Mouse (Mus musculus) heart, adult 2 months (tissue): ENCODE results near the gene Gsn.

Source experiments
- CTCF ChIP-seq: fragments of 200-600 bp; IDR thresholded peaks from 2 replicates; pipeline ENCODE4 v1.8.1; 2022; ENCODE audit warnings: antibody characterized with exemption, mild to moderate bottlenecking, moderate library complexity
- EP300 ChIP-seq: fragments of 200-500 bp; IDR thresholded peaks from 2 replicates; pipeline ENCODE4 v1.6.1; 2011; ENCODE audit warnings: low read depth, low read length, control low read depth; ENCODE audit not compliant: insufficient read depth

DNA sequence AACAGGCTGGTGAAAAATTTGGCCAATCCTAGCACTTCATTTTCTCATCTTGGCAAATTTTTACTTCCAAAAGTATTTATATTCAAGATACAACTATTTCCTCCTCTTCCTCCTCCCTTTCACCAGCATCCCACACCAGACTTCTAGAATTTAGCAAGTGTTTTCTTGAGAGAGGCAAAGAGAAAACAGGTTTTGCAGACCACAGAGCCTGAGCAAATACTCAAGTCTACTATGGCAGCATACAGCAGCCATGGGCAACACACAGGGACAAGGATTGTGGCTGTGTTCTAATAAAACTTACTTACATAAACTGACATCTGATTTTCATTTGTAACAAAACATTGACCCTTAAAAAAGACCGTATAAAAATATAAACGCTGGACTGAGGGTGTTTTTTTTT is 75.0 kb downstream of the Gsn start:
- no peak for TF ChIP-seq EP300
- TF ChIP-seq CTCF, result no peak
